Mouse (Mus musculus) embryo, embryonic 9.5 days (tissue): ENCODE data around the gene Dpp6.

Experiments
- DNase-seq: peaks from one replicate; pipeline ENCODE4 v3.0.0-alpha.2; 2017; ENCODE audit errors: extremely low spot score

Dpp6 gene

GRCm38 (mm10) chr5:27278120-27278645 lies 461.2 kb downstream of the Dpp6 start:
- DNase-seq = no peak

- DNase-seq = no peak
Measured at GRCm38 (mm10) chr5:27286876-27287275, 469.9 kb downstream of the Dpp6 start.

- no peak for DNase-seq
Measured at GRCm38 (mm10) chr5:27291378-27291777, 474.4 kb downstream of the Dpp6 start.

- no peak for DNase-seq
Measured at GRCm38 (mm10) chr5:27292236-27292635, 475.2 kb downstream of the Dpp6 start.

GRCm38 (mm10) chr5:27304115-27304514 lies 487.1 kb downstream of the Dpp6 start:
- no peak for DNase-seq

- DNase-seq = no peak
Measured at GRCm38 (mm10) chr5:27306497-27307152, 489.6 kb downstream of the Dpp6 start.

- DNase-seq = no peak
Measured at GRCm38 (mm10) chr5:27310217-27310616, 493.2 kb downstream of the Dpp6 start.

- no peak for DNase-seq
Measured at GRCm38 (mm10) chr5:27316674-27317073, 499.7 kb downstream of the Dpp6 start.

- no peak for DNase-seq
Measured at GRCm38 (mm10) chr5:27317264-27317663, 500.3 kb downstream of the Dpp6 start.

GRCm38 (mm10) chr5:27317832-27318231 lies 500.8 kb downstream of the Dpp6 start:
- no peak for DNase-seq

- no peak for DNase-seq
Measured at GRCm38 (mm10) chr5:27319731-27320130, 502.7 kb downstream of the Dpp6 start.

GRCm38 (mm10) chr5:27322895-27323792 lies 506.1 kb downstream of the Dpp6 start:
- DNase-seq = no peak

GRCm38 (mm10) chr5:27324346-27324928 lies 507.4 kb downstream of the Dpp6 start:
- no peak for DNase-seq

- no peak for DNase-seq
Measured at GRCm38 (mm10) chr5:27336698-27337097, 519.7 kb downstream of the Dpp6 start.

- no peak for DNase-seq
Measured at GRCm38 (mm10) chr5:27339196-27340030, 522.4 kb downstream of the Dpp6 start.

GRCm38 (mm10) chr5:27342276-27342675 lies 525.3 kb downstream of the Dpp6 start:
- no peak for DNase-seq

- no peak for DNase-seq
Measured at GRCm38 (mm10) chr5:27343626-27344025, 526.6 kb downstream of the Dpp6 start.

- DNase-seq = no peak
Measured at GRCm38 (mm10) chr5:27348181-27349095, 531.4 kb downstream of the Dpp6 start.

GRCm38 (mm10) chr5:27357630-27358029 lies 540.6 kb downstream of the Dpp6 start:
- DNase-seq = no peak

GRCm38 (mm10) chr5:27365946-27366345 lies 548.9 kb downstream of the Dpp6 start:
- DNase-seq = no peak
